Mouse (Mus musculus) spleen, adult 2 months (tissue): Measurements from ENCODE around the gene Inpp5b. TPM values are rescaled to one million over a fixed set of nuclear protein-coding genes. Genes with fewer than 3 reads are reported as not detected.

Source experiments
- DNase-seq, 2 experiments: peaks; one replicate each; pipeline versions ENCODE4 v3.0.0 to v3.0.0-alpha.2; 2012 to 2021; ENCODE audit warnings: low spot score in 2 of 2, low read depth in 1 of 2
- H3K27ac ChIP-seq: fragments of 200-500 bp; 2 replicates; pipeline ENCODE4 v1.5.1; 2012; ENCODE audit warnings: low read length, inconsistent platforms; ENCODE audit not compliant: insufficient read depth
- H3K27me3 ChIP-seq: fragments of 200-500 bp; 2 replicates; pipeline ENCODE4 v1.6.1; 2012; ENCODE audit warnings: mild to moderate bottlenecking, moderate library complexity, low read length, inconsistent platforms; ENCODE audit not compliant: control insufficient read depth, insufficient read depth
- H3K36me3 ChIP-seq: fragments of 200-500 bp; 2 replicates; pipeline ENCODE4 v1.6.1; 2012; ENCODE audit warnings: mild to moderate bottlenecking, low read length, inconsistent platforms; ENCODE audit not compliant: control insufficient read depth, insufficient read depth
- H3K4me1 ChIP-seq: fragments of 200-500 bp; 2 replicates; pipeline ENCODE4 v1.6.1; 2011; ENCODE audit warnings: inconsistent platforms; ENCODE audit not compliant: control insufficient read depth, insufficient read depth, insufficient read length
- H3K4me3 ChIP-seq: fragments of 200-500 bp; 2 replicates; pipeline ENCODE4 v1.5.1; 2011; ENCODE audit warnings: mild to moderate bottlenecking, inconsistent platforms; ENCODE audit not compliant: insufficient read depth, insufficient read length; ENCODE audit errors: extremely low read depth
- CTCF ChIP-seq: fragments of 200-500 bp; IDR thresholded peaks from 2 replicates; pipeline ENCODE4 v1.5.1; 2011; ENCODE audit warnings: mild to moderate bottlenecking, inconsistent platforms; ENCODE audit not compliant: insufficient read depth, insufficient read length, insufficient replicate concordance; ENCODE audit errors: extremely low read depth
- POLR2A ChIP-seq: fragments of 200-500 bp; IDR thresholded peaks from 2 replicates; pipeline ENCODE4 v1.6.1; 2011; ENCODE audit warnings: low read depth, low read length, inconsistent platforms
- WGBS: fragments of 180-500 bp; shearing (Covaris S2); methylation state at CpG from one replicate; pipeline ENCODE4 v1.1.7; 2018; 5-methylcytosine and 5-hydroxymethylcytosine counted together
- polyA plus RNA-seq: library from polyadenylated mRNA; depleted of rRNA; stranded (reverse); fragments of >200 nt; gene quantifications from 2 replicates; pipeline ENCODE4 v1.2.3, GENCODE M21; 2012

Gene Inpp5b
- polyA plus RNA-seq, 1 experiment, result 31.3 TPM

DNA sequence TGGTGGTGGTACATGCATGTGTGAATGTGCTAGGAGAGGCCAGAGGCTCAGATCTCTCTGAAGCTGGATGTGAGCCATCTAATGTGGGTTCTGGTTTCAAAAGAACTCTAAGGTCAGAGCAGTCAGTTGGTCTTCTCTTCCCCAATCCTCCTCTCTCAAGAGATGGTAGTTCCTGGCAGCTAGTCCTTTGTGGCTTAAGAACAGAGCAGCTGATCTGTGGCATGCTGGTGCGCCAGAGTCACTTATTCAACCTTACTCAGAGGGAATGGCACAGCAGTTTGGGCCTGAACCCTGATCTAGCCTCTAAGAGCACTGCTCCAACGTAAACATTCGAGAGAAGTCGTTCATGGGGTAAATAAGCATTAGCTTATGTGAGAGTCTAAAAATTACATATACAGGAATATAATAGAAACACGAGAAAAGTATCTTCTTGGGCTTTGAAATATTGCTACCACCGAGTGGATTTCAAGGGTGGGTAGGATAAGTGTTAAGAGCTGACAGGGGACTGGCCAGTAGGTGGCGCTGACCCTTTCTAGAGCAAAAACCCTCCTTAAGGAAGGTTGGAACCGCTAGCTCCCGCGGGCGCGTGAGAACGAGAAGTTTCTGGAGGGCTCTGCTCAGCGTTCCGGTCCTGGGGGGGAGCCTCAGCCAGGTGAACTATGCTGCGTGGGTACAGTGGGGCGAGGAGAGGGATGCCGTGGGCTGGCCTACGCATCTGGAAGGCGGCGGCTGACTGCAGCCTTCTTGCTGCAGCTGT, 60.1 kb downstream of the Inpp5b start, which contains the start of gene Mtf1:
Mtf1 (plus strand) TSS at position 553 of the 757 bp plus-strand sequence.
- Histone ChIP-seq H3K4me1 (peaks cover 3% of the 10 kb centered on the region; the same call in 1 of the 2 replicates), H3K27ac (peak within 1 kb of the TSS; percentile 97), H3K27me3 (no peaks in the 10 kb centered on the region), H3K4me3 (peak within 1 kb of the TSS; percentile 92), H3K36me3 (peaks cover 15% of the 10 kb centered on the region)
- peak; percentile 44; the same call in 1 of the 2 replicates for TF ChIP-seq CTCF
- TF ChIP-seq POLR2A, result no peak
- WGBS, result 4% methylated on average over 20 of the region's 21 CpGs
- peak; percentile 77 to 83 for DNase-seq

- H3K4me1 ChIP-seq, result peaks cover 3% of the 10 kb centered on the region; the same call in 1 of the 2 replicates
- peak; percentile 96 to 97 for DNase-seq
- WGBS, result 1% methylated on average over 53 of the region's 53 CpGs
Observed at GRCm38 (mm10) chr4:124802309-124803260, 60.9 kb downstream of the Inpp5b start.

DNA sequence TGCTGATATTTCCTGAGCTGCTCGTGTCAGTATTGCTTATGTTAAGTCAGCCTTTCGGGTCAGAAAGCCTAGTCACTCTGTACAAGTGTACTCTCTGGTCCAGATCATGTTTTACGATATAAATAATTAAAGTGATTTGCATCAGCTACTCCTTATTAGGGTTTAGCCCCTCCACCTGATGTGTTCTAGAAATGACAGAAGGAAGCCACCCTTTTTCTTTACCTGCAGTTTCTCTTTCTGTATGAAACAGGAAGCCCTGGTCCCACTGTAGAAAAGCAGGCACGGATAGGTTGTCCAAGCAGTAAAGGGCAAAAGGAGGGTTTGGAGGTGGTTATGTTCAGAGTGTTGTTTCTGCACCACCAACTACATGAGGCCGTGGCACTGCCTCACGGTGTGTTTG, 61.8 kb downstream of the Inpp5b start:
- Histone ChIP-seq H3K27me3 (no peaks in the 10 kb centered on the region), H3K4me1 (peaks cover 3% of the 10 kb centered on the region; the same call in 1 of the 2 replicates), H3K27ac (no peak overlapping the region), H3K36me3 (peaks cover 12% of the 10 kb centered on the region), H3K4me3 (no peak overlapping the region)
- TF ChIP-seq POLR2A, result no peak
- TF ChIP-seq CTCF, result no peak
- DNase-seq, result no peak
- 52% methylated on average over 6 of the region's 6 CpGs for WGBS

More at GRCm38 (mm10) chr4:124802309-124803260, 60.9 kb downstream of the Inpp5b start:
- TF ChIP-seq POLR2A (peak; percentile 63), CTCF (no peak)
- Histone ChIP-seq H3K36me3 (peaks cover 16% of the 10 kb centered on the region), H3K4me3 (peak overlapping the region; percentile 92), H3K27me3 (no peaks in the 10 kb centered on the region), H3K27ac (peak overlapping the region; percentile 97)

GRCm38 (mm10) chr4:124808511-124808910, 66.9 kb downstream of the Inpp5b start:
- H3K27me3 ChIP-seq, result no peaks in the 10 kb centered on the region
- no peaks in the 10 kb centered on the region for H3K4me1 ChIP-seq
- no peak for TF ChIP-seq CTCF
- TF ChIP-seq POLR2A, result no peak
- no peak overlapping the region for H3K27ac ChIP-seq
- H3K36me3 ChIP-seq, result peaks cover 12% of the 10 kb centered on the region
- no peak for DNase-seq
- H3K4me3 ChIP-seq, result no peak overlapping the region
- WGBS, result 84% methylated on average over 5 of the region's 5 CpGs

GRCm38 (mm10) chr4:124809136-124809883, 67.7 kb downstream of the Inpp5b start:
- Histone ChIP-seq H3K4me3 (no peak overlapping the region), H3K27me3 (no peaks in the 10 kb centered on the region), H3K27ac (no peak overlapping the region), H3K4me1 (no peaks in the 10 kb centered on the region), H3K36me3 (peaks cover 12% of the 10 kb centered on the region)
- 84% methylated on average over 9 of the region's 9 CpGs for WGBS
- TF ChIP-seq CTCF, result no peak
- TF ChIP-seq POLR2A, result no peak
- DNase-seq, result no peak

DNA sequence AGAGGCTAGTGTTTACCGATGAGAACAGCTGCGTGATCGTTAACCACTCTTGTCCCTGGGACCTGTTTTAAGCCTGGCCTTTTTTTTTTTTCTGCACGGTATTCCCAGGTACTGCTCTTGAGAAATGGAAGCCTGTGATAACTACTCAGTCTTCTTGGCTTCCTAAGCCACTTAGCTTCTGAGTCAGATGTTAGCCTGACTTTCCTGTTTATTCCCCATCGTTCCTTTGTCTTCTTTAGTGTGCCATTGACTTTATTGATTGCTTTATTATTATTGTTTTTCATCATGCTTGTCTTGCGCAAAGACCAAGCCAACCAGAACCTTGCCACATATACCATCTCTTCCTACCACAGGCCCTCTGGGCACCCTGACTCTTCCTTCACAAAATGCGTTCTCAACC, 68.4 kb downstream of the Inpp5b start:
- Histone ChIP-seq H3K36me3 (peaks cover 10% of the 10 kb centered on the region), H3K4me1 (no peaks in the 10 kb centered on the region), H3K27ac (no peak overlapping the region), H3K4me3 (no peak overlapping the region), H3K27me3 (no peaks in the 10 kb centered on the region)
- WGBS, result 89% methylated on average over 7 of the region's 7 CpGs
- no peak for DNase-seq
- TF ChIP-seq CTCF (no peak), POLR2A (no peak)
